Mouse (Mus musculus) heart, adult 2 months (tissue): ENCODE measurements around the gene Zfp784. TPM values are rescaled to one million over a fixed set of nuclear protein-coding genes. Genes with fewer than 3 reads are reported as not detected.
A peak's percentile ranks its signal among the peaks of the same experiment; 100 is the strongest.

Experiments used
- DNase-seq, 2 experiments: peaks; one replicate each; pipeline ENCODE4 v3.0.0; 2021
- H3K27ac ChIP-seq: fragments of 200-600 bp; 2 replicates; pipeline ENCODE4 v1.8.1; 2022
- H3K27me3 ChIP-seq: fragments of 200-500 bp; 2 replicates; pipeline ENCODE4 v1.6.1; 2012; ENCODE audit warnings: mild to moderate bottlenecking, low read length, inconsistent platforms, mixed read lengths; ENCODE audit not compliant: control insufficient read depth, insufficient read depth
- H3K36me3 ChIP-seq: fragments of 200-500 bp; 2 replicates; pipeline ENCODE4 v1.6.1; 2012; ENCODE audit warnings: low read length, inconsistent platforms; ENCODE audit not compliant: control insufficient read depth, insufficient read depth
- H3K4me1 ChIP-seq: fragments of 200-500 bp; 2 replicates; pipeline ENCODE4 v1.6.1; 2011; ENCODE audit warnings: low read length; ENCODE audit not compliant: control insufficient read depth, insufficient read depth
- H3K4me3 ChIP-seq: fragments of 200-600 bp; 2 replicates; pipeline ENCODE4 v1.8.1; 2022
- H3K79me2 ChIP-seq: fragments of 200-500 bp; replicated peaks from 2 replicates; pipeline ENCODE4 v1.6.1; 2012; ENCODE audit warnings: mild to moderate bottlenecking, inconsistent platforms, low read length, moderate library complexity, mixed read lengths; ENCODE audit not compliant: control insufficient read depth, insufficient read depth
- H3K9ac ChIP-seq: fragments of 200-500 bp; 2 replicates; pipeline ENCODE4 v1.6.1; 2012; ENCODE audit warnings: low read depth, mild to moderate bottlenecking, control low read depth, inconsistent platforms, low read length, mixed read lengths
- CTCF ChIP-seq: fragments of 200-600 bp; IDR thresholded peaks from 2 replicates; pipeline ENCODE4 v1.8.1; 2022; ENCODE audit warnings: antibody characterized with exemption, mild to moderate bottlenecking, moderate library complexity
- EP300 ChIP-seq: fragments of 200-500 bp; IDR thresholded peaks from 2 replicates; pipeline ENCODE4 v1.6.1; 2011; ENCODE audit warnings: low read depth, low read length, control low read depth; ENCODE audit not compliant: insufficient read depth
- POLR2A ChIP-seq: fragments of 200-500 bp; IDR thresholded peaks from 2 replicates; pipeline ENCODE4 v1.6.1; 2011; ENCODE audit warnings: mild to moderate bottlenecking, low read depth, low read length, control low read depth; ENCODE audit not compliant: insufficient read depth
- WGBS: fragments of 180-500 bp; shearing (Covaris S2); methylation state at CpG from one replicate; pipeline ENCODE4 v1.1.7; 2018; 5-methylcytosine and 5-hydroxymethylcytosine counted together
- intact Hi-C: fragments of 180-260 bp; cut with DNase I; formaldehyde crosslinking; loops from one replicate; pipeline ENCODE4 v1.15.1; 2025
- polyA plus RNA-seq: library from polyadenylated mRNA; depleted of rRNA; stranded (reverse); fragments of >200 nt; gene quantifications from 2 replicates; pipeline ENCODE4 v1.2.3, GENCODE M21; 2012
- total RNA-seq, 2 experiments: library from RNA; stranded (reverse); gene quantifications; 2 replicates each; pipeline ENCODE4 v1.2.3; 2021

Gene Zfp784
- total and polyA plus RNA-seq, 3 experiments, result 5.0 to 7.0 (median 5.6) TPM

DNA sequence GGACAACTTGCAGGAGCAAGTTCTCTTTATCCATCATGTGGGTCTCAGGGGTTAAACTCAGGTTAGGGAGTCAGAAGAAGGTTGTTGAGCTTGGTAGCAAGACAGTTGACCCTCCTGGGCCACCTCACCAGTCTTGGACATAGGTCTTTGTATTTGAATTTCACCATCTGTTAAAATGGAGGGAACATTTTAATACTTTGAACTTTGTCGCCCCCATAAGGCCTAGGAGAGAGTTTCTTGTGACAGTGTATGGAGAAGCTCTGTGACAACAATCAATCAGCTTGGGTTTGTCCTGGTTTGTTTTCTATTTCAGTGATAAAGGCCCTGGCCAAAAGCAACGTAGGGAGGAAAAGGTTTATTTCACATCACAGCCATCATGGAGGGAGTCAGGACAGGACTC is 9.1 kb upstream of the Zfp784 start:
- 15% methylated on average over 2 of the region's 2 CpGs for WGBS
- Histone ChIP-seq H3K27me3 (no peaks in the 10 kb centered on the region), H3K4me1 (no peaks in the 10 kb centered on the region), H3K4me3 (no peak overlapping the region), H3K36me3 (no peaks in the 10 kb centered on the region), H3K79me2 (no peaks in the 10 kb centered on the region), H3K27ac (no peak overlapping the region), H3K9ac (no peak overlapping the region)
- TF ChIP-seq CTCF, result peak; percentile 76
- TF ChIP-seq POLR2A, result no peak
- intact Hi-C loops, result loop anchor here (1.0 kb wide), 2 partner anchors 47 to 104 kb away; no protein-coding TSS in a partner anchor
- peak in 1 of 2 experiments; percentile 24 for DNase-seq

DNA sequence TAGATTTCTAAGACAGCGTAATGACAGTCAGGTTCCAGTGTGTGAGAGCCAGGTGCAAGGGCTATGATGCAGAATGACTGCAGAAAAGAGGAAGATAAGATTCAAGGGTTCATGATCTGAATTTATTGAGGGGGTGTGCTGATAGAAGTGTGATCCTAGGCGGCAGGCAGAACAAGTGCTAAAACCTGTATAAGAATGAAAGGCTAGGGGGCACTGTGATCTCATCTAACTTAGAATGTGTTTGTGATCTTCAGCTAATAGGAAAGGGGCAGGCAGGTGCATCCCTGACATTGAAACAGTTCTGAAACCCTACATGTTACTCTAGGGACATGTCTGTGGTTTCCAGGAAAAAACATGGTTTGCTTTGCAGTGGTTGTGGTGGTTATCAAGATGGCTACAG is 7.9 kb upstream of the Zfp784 start:
- DNase-seq, result no peak
- no peak overlapping the region for H3K4me3 ChIP-seq
- no peak overlapping the region for H3K9ac ChIP-seq
- no peaks in the 10 kb centered on the region for H3K27me3 ChIP-seq
- intact Hi-C loops, result no loop called here
- no peaks in the 10 kb centered on the region for H3K4me1 ChIP-seq
- no peak overlapping the region for H3K27ac ChIP-seq
- H3K79me2 ChIP-seq, result no peaks in the 10 kb centered on the region
- no peak for TF ChIP-seq POLR2A
- no peak for TF ChIP-seq CTCF
- no peak for TF ChIP-seq EP300
- 79% methylated on average over 2 of the region's 2 CpGs for WGBS
- no peaks in the 10 kb centered on the region for H3K36me3 ChIP-seq

DNA sequence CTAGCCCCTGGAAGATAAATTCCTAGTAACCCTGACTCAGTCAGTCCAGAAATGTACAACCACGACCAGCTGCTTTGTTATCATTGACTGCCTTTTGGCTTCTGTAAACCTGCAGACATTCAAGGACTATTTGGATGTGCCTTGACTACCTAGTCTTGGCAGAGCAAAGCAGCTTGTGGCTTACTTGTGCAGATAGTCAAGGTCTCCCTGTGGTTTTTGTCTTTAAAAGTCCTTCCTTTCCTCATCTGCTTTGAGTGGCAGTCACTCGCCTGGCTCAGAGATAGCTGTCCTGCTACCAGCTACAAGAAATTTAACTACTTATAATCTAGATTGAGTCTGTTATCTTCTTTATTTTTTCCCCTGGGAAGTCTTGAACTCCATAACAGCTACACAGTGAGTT is 6.7 kb upstream of the Zfp784 start:
- Histone ChIP-seq H3K4me1 (no peaks in the 10 kb centered on the region), H3K36me3 (no peaks in the 10 kb centered on the region), H3K4me3 (no peak overlapping the region), H3K9ac (no peak overlapping the region), H3K27ac (no peak overlapping the region), H3K79me2 (no peaks in the 10 kb centered on the region), H3K27me3 (no peaks in the 10 kb centered on the region)
- DNase-seq, result no peak
- intact Hi-C loops, result no loop called here
- TF ChIP-seq EP300 (no peak), CTCF (no peak), POLR2A (no peak)
- 60% methylated on average over 2 of the region's 2 CpGs for WGBS

DNA sequence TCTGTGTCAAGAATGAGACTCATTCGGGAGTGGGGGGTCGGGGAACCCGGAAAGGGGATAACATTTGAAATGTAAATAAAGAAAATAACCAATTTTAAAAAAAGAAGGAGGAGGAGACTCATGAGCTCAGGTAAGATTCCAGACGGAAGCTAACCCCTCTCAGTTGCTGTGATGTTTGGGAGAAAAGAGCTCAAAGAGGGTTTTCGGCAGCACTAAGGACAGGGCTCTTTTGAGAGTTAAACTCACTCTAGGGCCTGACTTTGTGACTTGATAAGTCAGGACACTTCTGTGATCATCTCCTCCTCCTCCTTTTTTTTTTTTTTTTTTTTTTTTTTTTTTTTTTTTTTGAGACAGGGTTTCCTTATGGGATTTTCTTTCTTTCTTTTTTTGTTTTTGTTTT is 694 bp upstream of the Zfp784 start:
- WGBS, result 28% methylated on average over 5 of the region's 5 CpGs

DNA sequence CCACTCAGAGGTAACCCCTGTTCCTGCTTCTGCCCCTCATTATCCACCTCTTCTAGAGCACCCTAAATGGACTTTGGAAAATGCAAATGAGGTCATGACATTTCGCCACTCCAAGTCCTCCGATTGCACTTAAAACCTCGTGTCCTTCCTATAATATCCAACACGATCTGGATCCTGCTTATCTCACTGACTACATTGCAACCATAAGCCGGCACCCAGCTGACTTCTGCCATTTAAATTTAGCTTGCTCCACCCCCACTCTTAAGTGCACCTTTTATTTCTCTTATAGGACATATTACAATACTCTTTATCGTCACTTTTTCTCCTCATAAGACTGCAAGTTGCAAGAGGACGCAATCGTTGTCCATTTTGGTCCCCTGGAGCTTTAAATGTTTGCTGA is 779 bp downstream of the Zfp784 start:
- Histone ChIP-seq H3K79me2 (no peaks in the 10 kb centered on the region), H3K36me3 (no peaks in the 10 kb centered on the region; the same call in 1 of the 2 replicates), H3K27me3 (no peaks in the 10 kb centered on the region), H3K9ac (no peak overlapping the region), H3K4me3 (peak overlapping the region; percentile 98), H3K27ac (peak overlapping the region; percentile 98), H3K4me1 (no peaks in the 10 kb centered on the region; the same call in 1 of the 2 replicates)
- intact Hi-C loops, result loop anchor here (2.0 kb wide), 1 partner anchor 13 kb away; the partner anchor contains the start of gene Zfp580
- no peak for DNase-seq
- TF ChIP-seq EP300 (no peak), POLR2A (no peak), CTCF (no peak)
- WGBS, result 69% methylated on average over 8 of the region's 8 CpGs

More for the DNA sequence above, 694 bp upstream of the Zfp784 start:
- H3K9ac ChIP-seq, result no peak overlapping the region
- DNase-seq, result no peak
- TF ChIP-seq CTCF (no peak), POLR2A (no peak), EP300 (no peak)
- H3K36me3 ChIP-seq, result no peaks in the 10 kb centered on the region; the same call in 1 of the 2 replicates
- no peaks in the 10 kb centered on the region for H3K27me3 ChIP-seq
- H3K4me1 ChIP-seq, result no peaks in the 10 kb centered on the region; the same call in 1 of the 2 replicates
- intact Hi-C loops, result loop anchor here (2.0 kb wide), 1 partner anchor 18 kb away; the partner anchor contains the start of genes Ccdc106 and Zfp865
- peak overlapping the region; percentile 98 for H3K27ac ChIP-seq
- H3K4me3 ChIP-seq, result peak overlapping the region; percentile 98
- no peaks in the 10 kb centered on the region for H3K79me2 ChIP-seq

DNA sequence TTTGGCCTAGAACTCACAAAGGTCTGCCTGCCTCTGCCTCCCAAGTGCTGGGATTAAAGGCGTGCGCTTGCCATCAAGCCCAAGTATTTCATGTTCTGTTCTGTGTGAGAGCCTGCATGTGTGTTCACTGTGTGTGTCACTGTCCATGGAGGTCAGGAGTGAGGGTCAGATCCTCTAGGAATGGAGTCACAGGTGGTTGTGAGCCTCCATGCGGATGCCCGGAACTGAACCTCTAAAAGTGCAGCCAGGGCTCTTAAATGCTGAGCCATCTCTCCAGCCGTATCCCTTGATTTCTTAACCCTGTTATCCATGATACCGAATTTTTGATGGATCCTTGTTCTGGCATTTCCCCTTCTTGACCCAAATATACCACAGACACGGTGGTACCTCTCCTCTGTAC is 1.2 kb downstream of the Zfp784 start:
- Histone ChIP-seq H3K27ac (no peak overlapping the region), H3K4me1 (no peaks in the 10 kb centered on the region; the same call in 1 of the 2 replicates), H3K4me3 (no peak overlapping the region), H3K9ac (no peak overlapping the region), H3K36me3 (no peaks in the 10 kb centered on the region; the same call in 1 of the 2 replicates), H3K27me3 (no peaks in the 10 kb centered on the region), H3K79me2 (no peaks in the 10 kb centered on the region)
- 91% methylated on average over 7 of the region's 7 CpGs for WGBS
- no peak for DNase-seq
- TF ChIP-seq EP300 (no peak), CTCF (no peak), POLR2A (no peak)
- intact Hi-C loops, result loop anchor here (2.0 kb wide), 1 partner anchor 14 kb away; the partner anchor contains the start of gene Zfp580
